Mouse (Mus musculus): Measurements from ENCODE around the gene Cym. TPM values are rescaled to one million over a fixed set of nuclear protein-coding genes. Genes with fewer than 3 reads are reported as not detected.

Cym gene
- polyA plus RNA-seq, 1 experiment from 2014 or later, result 3.1 TPM

DNA sequence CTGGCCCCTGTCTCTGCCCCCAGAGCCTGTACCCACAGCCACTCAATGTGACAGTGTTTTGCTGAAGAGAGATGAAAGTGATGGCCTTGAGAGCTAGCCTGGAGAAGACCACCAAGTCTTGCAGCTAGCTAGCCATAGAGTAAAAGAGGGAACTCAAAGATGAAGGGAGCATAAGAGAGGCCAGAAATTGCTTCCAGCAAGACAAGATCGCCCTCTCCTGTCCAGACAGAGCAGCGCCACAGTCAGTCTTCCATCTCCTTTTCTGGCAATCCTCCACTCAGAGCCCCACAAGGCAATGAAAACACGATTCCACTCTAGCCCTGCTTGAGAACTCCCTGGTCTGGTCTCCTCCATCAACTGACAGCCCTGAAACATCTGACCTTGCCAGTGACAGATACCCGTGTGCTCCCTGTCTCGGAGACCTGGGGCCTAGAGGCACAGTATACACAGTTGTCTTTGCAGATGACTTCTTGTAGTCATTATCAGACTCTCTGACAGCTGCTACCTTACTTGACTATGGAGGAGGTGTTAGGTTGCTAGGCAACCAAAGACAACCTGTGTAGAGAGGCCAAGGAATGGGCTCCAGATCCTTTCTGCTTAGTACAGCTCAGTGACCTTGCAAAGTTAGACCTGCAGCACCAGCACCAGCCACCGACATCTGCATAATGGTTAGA is 33.2 kb downstream of the Cym start:
- Histone ChIP-seq H3K27me3 (no peaks in the 10 kb centered on the region), H3K9ac (no peak overlapping the region), H3K4me1 (replicated peaks) (no peaks in the 10 kb centered on the region), H3K4me2 (no peak overlapping the region), H3K4me3 (replicated peaks) (no peak overlapping the region), H3K36me3 (no peaks in the 10 kb centered on the region), H3K27ac (no peak overlapping the region), H3K9me3 (replicated peaks) (no peaks in the 10 kb centered on the region)
- 33% methylated on average over 6 of the region's 6 CpGs for WGBS (ENCODE audit: insufficient replicate concordance)
- ATAC-seq (ENCODE audit: low read depth) (no peak), DNase-seq (no peak)

DNA sequence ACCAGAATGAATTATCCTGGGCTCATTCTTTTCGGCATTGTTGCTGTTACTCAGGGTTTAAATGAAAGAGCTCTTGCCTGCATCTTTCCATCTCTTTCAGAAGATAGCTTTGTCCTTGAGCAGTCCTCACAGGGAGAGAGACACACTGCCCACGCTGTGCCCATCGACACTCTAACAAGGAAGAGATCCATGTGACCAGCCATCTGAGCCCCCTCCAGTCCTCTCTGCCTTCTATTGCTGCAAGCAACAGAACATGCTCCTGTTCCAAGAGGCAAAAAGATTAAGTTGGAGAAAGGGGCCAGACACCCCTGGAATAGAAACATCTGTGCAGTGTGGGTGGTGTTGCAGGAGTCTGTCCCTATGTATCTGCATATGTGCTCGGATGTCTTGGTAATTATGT is 34.5 kb downstream of the Cym start:
- WGBS (ENCODE audit: insufficient replicate concordance), result 63% methylated on average over 4 of the region's 4 CpGs
- H3K4me2 ChIP-seq, result no peak overlapping the region
- H3K4me3 ChIP-seq (replicated peaks), result no peak overlapping the region
- no peaks in the 10 kb centered on the region for H3K27me3 ChIP-seq
- H3K4me1 ChIP-seq (replicated peaks), result no peaks in the 10 kb centered on the region
- no peaks in the 10 kb centered on the region for H3K36me3 ChIP-seq
- no peak overlapping the region for H3K9ac ChIP-seq
- no peaks in the 10 kb centered on the region for H3K9me3 ChIP-seq (replicated peaks)
- ATAC-seq (ENCODE audit: low read depth) (no peak), DNase-seq (no peak)
- H3K27ac ChIP-seq, result no peak overlapping the region

DNA sequence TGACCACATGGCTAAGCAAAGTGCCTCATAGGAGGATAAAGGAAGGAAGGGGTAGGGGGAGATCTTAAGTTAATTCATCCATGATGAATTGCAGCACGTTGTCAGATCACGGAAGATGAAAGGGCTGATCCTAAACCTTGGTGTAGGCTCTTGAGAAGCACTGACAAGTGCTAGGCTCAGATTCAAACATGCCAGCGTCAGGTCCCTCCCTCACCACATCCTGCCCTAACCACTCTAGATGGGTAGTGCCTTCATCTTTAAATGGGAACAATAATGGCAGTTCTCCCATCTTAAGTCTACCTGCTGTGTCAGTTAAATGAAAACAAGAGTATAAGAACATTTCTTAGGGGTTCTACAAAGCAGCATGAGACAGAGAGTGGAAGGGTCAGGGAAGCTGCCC is 35.9 kb downstream of the Cym start:
- Histone ChIP-seq H3K4me3 (replicated peaks) (no peak overlapping the region), H3K27ac (no peak overlapping the region), H3K36me3 (no peaks in the 10 kb centered on the region), H3K9me3 (replicated peaks) (no peaks in the 10 kb centered on the region), H3K4me1 (replicated peaks) (no peaks in the 10 kb centered on the region), H3K9ac (no peak overlapping the region), H3K4me2 (no peak overlapping the region), H3K27me3 (no peaks in the 10 kb centered on the region)
- ATAC-seq (ENCODE audit: low read depth) (no peak), DNase-seq (no peak)
- 61% methylated on average over 3 of the region's 3 CpGs for WGBS (ENCODE audit: insufficient replicate concordance)

DNA sequence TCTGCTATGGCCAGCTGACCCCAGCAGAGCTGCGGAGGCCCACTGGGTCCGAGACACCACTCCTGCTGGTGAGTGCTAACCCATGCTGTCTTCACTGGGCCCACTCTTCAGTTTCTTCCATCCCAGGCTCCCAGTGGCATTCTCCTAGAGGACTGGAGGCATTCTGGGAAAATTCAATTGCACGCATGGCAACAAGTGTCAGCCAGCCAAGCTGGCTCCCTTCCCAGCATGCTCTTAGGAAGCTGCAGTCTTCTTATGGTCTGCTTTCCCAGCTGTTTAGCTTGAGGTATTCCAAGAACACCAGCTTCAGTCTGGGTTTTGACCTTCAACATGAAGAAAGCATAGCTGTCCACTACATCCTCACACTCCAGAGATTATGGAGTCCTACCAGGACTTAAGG is 38.4 kb downstream of the Cym start:
- no peaks in the 10 kb centered on the region for H3K36me3 ChIP-seq
- ATAC-seq (ENCODE audit: low read depth) (no peak), DNase-seq (no peak)
- H3K4me2 ChIP-seq, result no peak overlapping the region
- no peak overlapping the region for H3K9ac ChIP-seq
- H3K27me3 ChIP-seq, result no peaks in the 10 kb centered on the region
- H3K4me1 ChIP-seq (replicated peaks), result no peaks in the 10 kb centered on the region
- no peak overlapping the region for H3K4me3 ChIP-seq (replicated peaks)
- no peak overlapping the region for H3K27ac ChIP-seq
- no peaks in the 10 kb centered on the region for H3K9me3 ChIP-seq (replicated peaks)
- WGBS (ENCODE audit: insufficient replicate concordance), result 55% methylated on average over 3 of the region's 3 CpGs

DNA sequence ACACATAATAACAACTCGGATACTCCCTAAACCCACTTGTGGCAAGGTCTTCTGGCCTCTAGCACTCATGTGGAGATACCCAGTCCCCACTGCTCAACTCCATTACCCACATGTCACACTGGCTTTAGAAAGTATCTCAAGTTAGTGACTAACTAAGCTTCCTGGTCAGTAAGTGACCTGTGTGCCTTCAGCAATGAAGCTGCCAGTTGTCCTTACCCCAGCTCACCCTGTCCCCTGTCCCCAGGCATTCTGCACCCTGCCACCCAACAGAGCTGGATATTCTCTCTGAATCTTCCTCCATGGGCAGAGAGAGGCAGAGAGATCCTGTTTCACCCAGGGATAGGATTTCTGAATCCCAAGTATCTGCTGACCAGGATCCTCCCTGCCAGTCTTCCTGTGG is 38.8 kb downstream of the Cym start, which contains the start of gene Kcna10:
TSS of gene Kcna10 (plus strand) at position 301 of the 400 bp plus-strand sequence.
- no peaks in the 10 kb centered on the region for H3K36me3 ChIP-seq
- H3K4me3 ChIP-seq (replicated peaks), result no peak within 1 kb of the TSS
- no peak within 1 kb of the TSS for H3K9ac ChIP-seq
- H3K9me3 ChIP-seq (replicated peaks), result no peaks in the 10 kb centered on the region
- no peaks in the 10 kb centered on the region for H3K4me1 ChIP-seq (replicated peaks)
- H3K27ac ChIP-seq, result no peak within 1 kb of the TSS
- ATAC-seq (ENCODE audit: low read depth), result no peak
- DNase-seq, result no peak
- H3K27me3 ChIP-seq, result no peaks in the 10 kb centered on the region
- H3K4me2 ChIP-seq, result no peak within 1 kb of the TSS
- WGBS (ENCODE audit: insufficient replicate concordance), result 59% methylated on average over 1 of the region's 1 CpGs

DNA sequence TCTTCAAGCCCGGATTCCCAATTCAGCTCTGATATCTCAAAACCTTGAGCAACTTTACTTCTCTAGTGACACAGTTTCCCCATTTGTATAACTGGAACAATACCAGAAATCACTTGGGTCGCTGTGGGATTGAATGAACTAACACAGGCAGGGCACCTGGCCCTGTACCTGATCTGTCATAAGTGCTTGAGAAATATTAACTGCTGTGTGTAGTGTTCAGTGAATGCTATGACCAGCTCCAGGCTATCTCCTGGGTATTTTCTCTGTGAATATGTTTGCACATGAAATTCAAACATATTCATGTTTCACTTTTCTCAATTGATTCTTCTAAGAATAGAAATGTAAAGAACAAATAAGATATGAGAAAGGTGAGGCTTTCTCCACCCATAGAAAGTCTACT is 40.7 kb downstream of the Cym start:
- H3K4me3 ChIP-seq (replicated peaks), result no peak overlapping the region
- H3K9ac ChIP-seq, result no peak overlapping the region
- no peaks in the 10 kb centered on the region for H3K4me1 ChIP-seq (replicated peaks)
- no peak overlapping the region for H3K4me2 ChIP-seq
- no peak for ATAC-seq (ENCODE audit: low read depth)
- 44% methylated on average over 2 of the region's 2 CpGs for WGBS (ENCODE audit: insufficient replicate concordance)
- H3K9me3 ChIP-seq (replicated peaks), result no peaks in the 10 kb centered on the region
- no peak for DNase-seq
- H3K36me3 ChIP-seq, result no peaks in the 10 kb centered on the region
- H3K27ac ChIP-seq, result no peak overlapping the region
- H3K27me3 ChIP-seq, result no peaks in the 10 kb centered on the region

DNA sequence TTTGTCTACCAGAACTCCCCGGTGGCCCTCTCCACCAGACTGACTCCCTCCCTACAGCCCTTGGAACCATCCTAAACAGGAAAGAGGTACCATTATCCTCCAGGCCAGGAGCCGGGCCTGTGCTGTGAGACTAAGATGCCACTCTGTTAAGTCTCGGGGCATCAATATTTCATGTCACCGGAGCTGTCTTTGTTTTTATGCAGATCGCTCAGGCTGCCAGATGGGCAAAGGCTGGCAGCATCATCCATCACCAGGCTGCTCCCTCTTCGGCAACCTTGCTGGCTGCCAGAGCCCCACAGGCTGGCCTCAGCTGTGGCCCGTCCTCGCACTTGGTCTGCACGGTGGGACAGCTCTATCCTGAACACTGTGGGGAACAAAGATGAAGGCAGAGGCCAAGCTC is 45.0 kb downstream of the Cym start:
- WGBS (ENCODE audit: insufficient replicate concordance), result 64% methylated on average over 9 of the region's 9 CpGs
- Histone ChIP-seq H3K9me3 (replicated peaks) (no peaks in the 10 kb centered on the region), H3K36me3 (no peaks in the 10 kb centered on the region), H3K4me2 (no peak overlapping the region), H3K27ac (no peak overlapping the region), H3K9ac (no peak overlapping the region), H3K27me3 (no peaks in the 10 kb centered on the region), H3K4me1 (replicated peaks) (no peaks in the 10 kb centered on the region), H3K4me3 (replicated peaks) (no peak overlapping the region)
- ATAC-seq (ENCODE audit: low read depth) (no peak), DNase-seq (no peak)

DNA sequence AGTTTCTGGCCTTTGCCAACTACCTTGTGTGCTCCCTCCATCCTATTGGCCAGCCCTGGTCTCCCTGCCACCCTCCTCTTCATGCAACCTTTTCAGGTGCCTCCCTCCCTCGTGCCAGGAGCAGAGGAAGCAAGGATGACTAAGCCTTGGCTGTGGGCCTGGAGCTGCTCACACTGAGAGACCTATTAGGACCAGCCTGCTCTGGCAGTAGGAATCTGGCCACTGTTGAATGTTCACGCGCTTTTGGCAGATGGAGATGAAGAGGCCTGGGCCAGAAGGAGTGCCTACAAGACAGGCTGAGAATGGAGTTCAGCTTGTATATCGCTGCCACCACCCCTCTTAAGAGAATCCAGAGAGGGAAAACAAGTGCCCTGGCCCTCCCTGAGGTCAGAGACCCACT is 46.0 kb downstream of the Cym start:
- Histone ChIP-seq H3K27ac (no peak overlapping the region), H3K9me3 (replicated peaks) (no peaks in the 10 kb centered on the region), H3K4me1 (replicated peaks) (no peaks in the 10 kb centered on the region), H3K36me3 (no peaks in the 10 kb centered on the region), H3K27me3 (no peaks in the 10 kb centered on the region), H3K9ac (no peak overlapping the region), H3K4me2 (no peak overlapping the region), H3K4me3 (replicated peaks) (no peak overlapping the region)
- ATAC-seq (ENCODE audit: low read depth), result no peak
- WGBS (ENCODE audit: insufficient replicate concordance), result 54% methylated on average over 4 of the region's 4 CpGs
- no peak for DNase-seq

DNA sequence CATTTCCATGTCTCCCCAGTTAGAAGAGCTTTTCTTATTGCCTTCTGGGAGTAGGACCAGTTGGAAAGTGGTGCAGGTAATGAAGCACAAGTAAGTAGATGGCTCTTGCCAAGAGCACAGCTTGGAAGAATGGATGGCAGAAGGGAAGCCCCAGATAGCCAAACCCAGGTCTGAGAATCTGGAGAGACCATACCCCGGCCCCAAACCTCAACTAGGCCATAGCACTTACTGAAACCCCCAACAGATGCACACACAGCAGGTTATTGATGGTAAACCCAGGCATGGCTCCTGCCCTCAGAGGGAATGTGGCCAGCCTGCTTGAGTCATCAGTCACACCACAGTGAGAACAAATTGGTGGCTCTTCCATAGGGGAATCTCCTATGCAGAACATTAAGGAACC is 49.0 kb downstream of the Cym start:
- H3K4me1 ChIP-seq (replicated peaks), result no peaks in the 10 kb centered on the region
- no peaks in the 10 kb centered on the region for H3K9me3 ChIP-seq (replicated peaks)
- no peak overlapping the region for H3K9ac ChIP-seq
- H3K27ac ChIP-seq, result no peak overlapping the region
- H3K4me3 ChIP-seq (replicated peaks), result no peak overlapping the region
- ATAC-seq (ENCODE audit: low read depth) (no peak), DNase-seq (no peak)
- H3K4me2 ChIP-seq, result no peak overlapping the region
- 54% methylated on average over 1 of the region's 1 CpGs for WGBS (ENCODE audit: insufficient replicate concordance)
- H3K36me3 ChIP-seq, result no peaks in the 10 kb centered on the region
- H3K27me3 ChIP-seq, result no peaks in the 10 kb centered on the region

DNA sequence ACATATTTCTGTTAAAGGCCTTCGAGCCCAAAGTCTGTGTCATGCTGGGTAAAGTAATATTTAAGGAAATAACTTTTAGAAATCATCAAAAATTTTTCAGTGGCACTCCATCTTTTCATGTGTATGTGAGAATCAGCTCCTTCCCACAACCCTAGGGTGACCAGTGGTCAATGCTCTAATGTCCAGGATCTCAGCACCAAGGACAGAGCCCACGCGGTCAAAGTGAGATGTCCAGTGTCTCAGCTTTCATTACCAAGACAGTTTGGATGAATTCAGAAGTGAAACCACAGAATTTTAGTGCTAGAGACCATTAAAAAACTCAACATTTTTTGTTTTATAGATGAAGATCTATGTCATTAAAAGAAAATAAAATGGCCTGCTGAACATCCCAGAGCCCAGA is 49.6 kb downstream of the Cym start:
- no peak overlapping the region for H3K9ac ChIP-seq
- H3K27me3 ChIP-seq, result no peaks in the 10 kb centered on the region
- no peak overlapping the region for H3K4me3 ChIP-seq (replicated peaks)
- no peak overlapping the region for H3K4me2 ChIP-seq
- H3K27ac ChIP-seq, result no peak overlapping the region
- H3K9me3 ChIP-seq (replicated peaks), result no peaks in the 10 kb centered on the region
- ATAC-seq (ENCODE audit: low read depth), result no peak
- DNase-seq, result no peak
- 65% methylated on average over 3 of the region's 3 CpGs for WGBS (ENCODE audit: insufficient replicate concordance)
- H3K4me1 ChIP-seq (replicated peaks), result no peaks in the 10 kb centered on the region
- no peaks in the 10 kb centered on the region for H3K36me3 ChIP-seq

DNA sequence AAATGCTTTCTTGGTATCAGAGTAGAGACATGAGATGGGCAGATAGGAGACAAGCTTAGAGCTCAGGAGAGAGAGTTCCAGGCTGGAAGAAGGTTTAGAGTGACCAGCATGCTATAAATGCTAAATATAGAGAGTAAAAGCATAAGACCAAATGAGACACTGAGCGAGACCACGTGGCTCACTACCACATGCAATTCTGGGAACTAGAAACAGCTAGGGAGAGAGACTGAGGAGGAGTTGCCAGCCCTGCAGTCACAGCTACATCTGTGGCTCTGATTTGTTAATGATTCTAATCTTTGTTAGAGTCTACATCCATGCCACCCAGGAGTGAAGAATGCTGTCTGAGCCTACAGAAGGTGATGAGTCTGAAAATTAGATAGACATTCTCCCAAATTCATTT is 52.0 kb downstream of the Cym start:
- DNase-seq (no peak), ATAC-seq (ENCODE audit: low read depth) (no peak)
- no peak overlapping the region for H3K27ac ChIP-seq
- no peak overlapping the region for H3K9ac ChIP-seq
- H3K4me1 ChIP-seq (replicated peaks), result no peaks in the 10 kb centered on the region
- 56% methylated on average over 2 of the region's 2 CpGs for WGBS (ENCODE audit: insufficient replicate concordance)
- H3K27me3 ChIP-seq, result no peaks in the 10 kb centered on the region
- H3K9me3 ChIP-seq (replicated peaks), result no peaks in the 10 kb centered on the region
- no peak overlapping the region for H3K4me2 ChIP-seq
- no peak overlapping the region for H3K4me3 ChIP-seq (replicated peaks)
- H3K36me3 ChIP-seq, result no peaks in the 10 kb centered on the region

DNA sequence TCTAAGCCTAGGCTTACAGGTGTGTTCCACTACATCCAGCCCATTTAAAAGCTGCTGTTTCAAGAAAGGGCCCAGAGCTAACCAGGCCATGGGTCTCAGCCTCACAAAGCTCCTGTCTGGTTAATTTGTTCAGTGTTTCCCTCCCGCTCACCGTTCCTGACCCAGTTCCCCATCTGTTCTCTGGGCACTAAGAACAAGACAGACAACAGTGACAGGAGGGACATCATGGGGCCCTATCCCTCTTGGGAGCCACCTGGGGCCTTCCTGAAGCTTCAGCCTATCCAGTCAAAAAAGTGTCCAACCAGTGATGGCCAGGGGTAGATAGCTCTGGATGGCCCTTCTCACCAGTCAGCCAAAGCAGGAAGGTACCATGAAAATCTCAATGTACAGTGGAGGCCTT is 58.8 kb downstream of the Cym start:
- Histone ChIP-seq H3K27me3 (peaks cover 18% of the 10 kb centered on the region), H3K27ac (no peak overlapping the region), H3K36me3 (no peaks in the 10 kb centered on the region), H3K4me1 (replicated peaks) (no peaks in the 10 kb centered on the region), H3K9me3 (replicated peaks) (no peaks in the 10 kb centered on the region), H3K4me2 (no peak overlapping the region), H3K9ac (no peak overlapping the region), H3K4me3 (replicated peaks) (no peak overlapping the region)
- WGBS (ENCODE audit: insufficient replicate concordance), result 84% methylated on average over 2 of the region's 2 CpGs
- DNase-seq (no peak), ATAC-seq (ENCODE audit: low read depth) (no peak)

Data from liver, embryonic 13.5 days (tissue).